In genomic region chr4:151904098-151904497, GRCm38 (mm10) we compare ENCODE assay signal across 12 mouse cellular contexts. TPM values are rescaled to one million over a fixed set of nuclear protein-coding genes. Genes with fewer than 3 reads are reported as not detected.
DNase-seq lines count a peak whose midpoint lies in the region; ATAC-seq lines count a peak whose summit lies in the region.
"Had no signal": no experiment of that assay in that cellular context is flagged by ENCODE, and none has a peak within 500 bp of the region (broad histone marks: within the 10 kb centered on the region; RNA-seq: fewer than 3 reads in every experiment).

No protein-coding gene starts in this region.

- H3K4me3 ChIP-seq in heart, embryonic 12.5 days: no peak overlapping the region
- H3K4me3 ChIP-seq: erythroblast, embryonic 14.5 days; midbrain, embryonic 15.5 days had no signal

- H3K27me3 ChIP-seq in heart, embryonic 12.5 days (replicated peaks): no peaks in the 10 kb centered on the region

- WGBS in heart, embryonic 12.5 days: 31% methylated on average over 11 of the region's 11 CpGs

- intact Hi-C loops in left cerebral cortex, postnatal 25 days (cut with DNase I): no loop called here

- DNase-seq in right cerebral cortex, postnatal 14 days: peak; percentile 30
- DNase-seq in right cerebral cortex, postnatal 25 days: no peak
- peak; percentile 72 to 84 for DNase-seq in kidney, postnatal 25 days
- peak; percentile 53 for DNase-seq in testis, postnatal 14 days (ENCODE audit: low spot score)
- no peak for DNase-seq in left cerebral cortex, postnatal 25 days (ENCODE audit: low spot score in 2 of 2)
- no peak for DNase-seq in left cerebral cortex, adult 9 months (ENCODE audit: low spot score in 2 of 2)
- DNase-seq: thymus, postnatal 4 days had no signal

- H3K9ac ChIP-seq in heart, embryonic 12.5 days: no peak overlapping the region
- H3K9ac ChIP-seq: midbrain, embryonic 15.5 days had no signal

- ATAC-seq in heart, embryonic 12.5 days (ENCODE audit: insufficient number of reproducible peaks, low FRiP score): peak; percentile 44; the same call in 1 of the 2 replicates
- ATAC-seq in inflammation-experienced regulatory T-cells, adult 6 months: no peak
- ATAC-seq: midbrain, embryonic 15.5 days had no signal

- peaks cover 32% of the 10 kb centered on the region for H3K4me1 ChIP-seq in heart, embryonic 12.5 days (replicated peaks)

- no peaks in the 10 kb centered on the region for H3K36me3 ChIP-seq in heart, embryonic 12.5 days
- H3K36me3 ChIP-seq: midbrain, embryonic 15.5 days had no signal

- H3K4me2 ChIP-seq in heart, embryonic 12.5 days: no peak overlapping the region
- H3K4me2 ChIP-seq: liver, embryonic 11.5 days; midbrain, embryonic 15.5 days had no signal

- H3K9me3 ChIP-seq in heart, embryonic 12.5 days (replicated peaks): 0 out of 2 replicates have a peak, but pooled peaks cover 6% of the 10 kb centered on the region
- H3K9me3 ChIP-seq: midbrain, embryonic 15.5 days had no signal

- no peak overlapping the region for H3K27ac ChIP-seq in heart, embryonic 12.5 days (ENCODE audit: poor library complexity, severe bottlenecking)
- H3K27ac ChIP-seq: midbrain, embryonic 15.5 days had no signal

RNA-seq across cellular contexts. Expression of gene Dnajc11, which starts 29.4 kb away (rescaled TPM):
- 61.1 and 63.8 TPM in 2 replicates for polyA plus RNA-seq in heart, embryonic 12.5 days (2016; fragmentation: Nextera tagmentation; extraction: Ambion mirVana)
- 10 to 100 TPM; 61.6 to 62.3 TPM for total RNA-seq in left cerebral cortex, postnatal 25 days (2021)
- polyA plus RNA-seq in inflammation-experienced regulatory T-cells, adult 6 months (2017; shearing (Covaris generic)): 10 to 100 TPM; 28.1 to 33.8 (median 33.5) TPM

RNA-seq across cellular contexts. Expression of gene Camta1, which starts 42.4 kb away (rescaled TPM):
- 159 and 165 TPM in 2 replicates for polyA plus RNA-seq in heart, embryonic 12.5 days (2016; fragmentation: Nextera tagmentation; extraction: Ambion mirVana)
- total RNA-seq in left cerebral cortex, postnatal 25 days (2021): 100 to 1,000 TPM; 193 to 222 TPM
- 10 to 100 TPM; 39.6 to 58.9 (median 48.7) TPM for polyA plus RNA-seq in inflammation-experienced regulatory T-cells, adult 6 months (2017; shearing (Covaris generic))

Comparison
In these comparisons a context has a peak if more than half of its experiments do, and no peak if none do; other contexts are left out.
1. DNase-seq: peak in right cerebral cortex, postnatal 14 days (single experiment), kidney, postnatal 25 days (2 of 2) and testis, postnatal 14 days (single experiment); none in right cerebral cortex, postnatal 25 days (single experiment), left cerebral cortex, postnatal 25 days (0 of 2) and left cerebral cortex, adult 9 months (0 of 2).